Mouse (Mus musculus) brain, adult 2 months (tissue): ENCODE data around the gene Mbtps1.

Source experiments
- DNase-seq: peaks from one replicate; pipeline ENCODE4 v3.0.0; 2011; ENCODE audit warnings: low read depth, low spot score

Mbtps1 gene

DNA sequence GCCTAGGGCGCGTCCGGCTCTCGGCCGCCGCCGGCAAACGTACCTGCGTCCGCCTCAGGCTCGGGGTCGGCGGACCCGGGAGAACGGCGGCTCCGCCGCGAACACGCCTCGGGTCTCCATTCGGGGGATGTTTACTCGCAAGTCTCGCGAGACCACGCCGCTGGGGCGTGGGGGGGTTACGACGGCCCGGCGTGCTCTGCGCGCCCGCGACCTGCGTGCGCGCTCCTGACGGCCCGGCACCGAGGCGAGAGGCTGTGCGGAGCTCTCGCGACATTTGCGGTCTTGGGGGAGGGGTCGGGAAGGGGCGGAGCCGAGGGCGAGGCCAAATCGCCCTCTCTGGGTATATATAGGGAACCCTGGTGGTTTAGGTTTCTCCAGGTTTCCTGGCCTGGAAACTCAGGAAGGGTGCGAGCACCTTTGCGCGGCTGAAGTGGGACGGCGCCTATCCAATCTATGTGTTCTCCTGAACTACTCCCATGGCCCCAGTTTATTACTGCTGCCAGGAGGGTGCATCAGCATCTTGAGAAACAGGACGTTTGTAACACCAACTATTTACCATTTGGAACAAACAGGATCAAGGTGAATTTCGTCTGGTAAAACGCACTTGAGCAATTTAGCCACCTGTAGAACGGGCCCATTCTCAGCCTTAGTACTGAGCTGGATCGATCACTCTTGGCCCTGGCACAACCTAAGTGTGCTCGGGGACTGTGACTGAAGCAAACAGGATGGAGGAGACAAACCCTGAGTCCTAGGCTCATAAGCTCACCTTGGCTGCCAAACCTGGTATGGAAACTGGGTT is at the start of gene Mbtps1:
TSS of gene Mbtps1 (minus strand) at position 133 of the 799 bp plus-strand sequence.
- peak; percentile 99 for DNase-seq

DNA sequence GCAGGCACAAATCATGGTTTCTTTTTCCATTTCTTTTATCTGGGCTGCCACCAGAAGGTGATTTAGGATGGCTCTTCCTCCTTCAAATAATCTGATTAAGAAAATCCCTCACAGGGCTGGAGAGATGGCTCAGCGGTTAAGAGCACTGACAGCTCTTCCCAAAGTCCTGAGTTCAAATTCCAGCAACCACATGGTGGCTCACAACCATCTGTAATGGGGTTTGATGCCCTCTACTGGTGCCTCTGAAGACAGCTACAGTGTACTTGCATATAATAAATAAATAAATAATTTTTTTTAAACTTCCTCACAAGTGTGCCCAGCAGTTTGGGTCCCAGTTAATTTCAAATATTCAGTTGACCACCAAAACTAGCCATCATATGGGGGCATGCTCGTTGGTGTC is 47.7 kb upstream of the Mbtps1 start:
- peak; percentile 34 for DNase-seq

DNA sequence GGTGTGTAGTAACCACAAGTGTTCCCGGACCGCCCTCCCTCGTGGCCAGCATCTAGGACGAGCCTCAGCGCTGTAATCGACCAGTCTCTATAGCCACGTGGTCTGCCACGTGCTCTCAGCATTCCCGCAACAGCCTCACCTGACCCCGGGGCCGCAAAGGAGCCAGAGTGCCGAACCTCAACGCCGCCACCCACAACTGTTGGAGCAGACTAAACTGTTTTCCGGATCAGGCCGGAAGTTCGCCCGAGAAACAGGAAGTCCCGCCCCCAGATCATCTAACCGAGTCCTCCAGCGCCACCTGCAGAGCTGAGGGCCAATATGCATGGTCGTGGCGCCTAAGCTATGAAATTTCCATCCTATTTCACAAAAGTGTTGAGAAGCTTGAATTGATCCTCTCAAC is 46.5 kb upstream of the Mbtps1 start, which contains the start of gene Taf1c:
TSS of gene Taf1c (minus strand) at position 227 of the 400 bp plus-strand sequence.
- DNase-seq = peak; percentile 96

DNA sequence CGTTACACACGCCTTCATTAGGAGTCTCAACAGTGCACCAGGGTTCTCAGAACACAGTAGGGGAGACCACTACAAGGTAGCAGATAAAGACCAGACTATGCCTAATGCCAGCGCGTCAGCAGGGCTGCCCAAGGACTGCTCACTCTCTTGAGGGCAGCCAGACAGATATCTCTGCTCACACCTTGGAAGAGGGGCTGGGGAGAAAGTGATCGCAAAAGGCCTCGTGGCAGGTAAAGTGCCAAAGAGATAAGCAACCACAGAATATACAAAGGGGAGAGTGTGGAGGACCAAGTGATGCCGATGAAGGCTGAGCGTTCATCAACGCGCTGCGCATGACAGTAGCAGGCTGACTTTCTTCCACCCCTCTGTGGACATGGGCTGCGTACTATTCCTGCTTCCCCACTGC is 45.9 kb upstream of the Mbtps1 start:
- peak; percentile 12 for DNase-seq

DNA sequence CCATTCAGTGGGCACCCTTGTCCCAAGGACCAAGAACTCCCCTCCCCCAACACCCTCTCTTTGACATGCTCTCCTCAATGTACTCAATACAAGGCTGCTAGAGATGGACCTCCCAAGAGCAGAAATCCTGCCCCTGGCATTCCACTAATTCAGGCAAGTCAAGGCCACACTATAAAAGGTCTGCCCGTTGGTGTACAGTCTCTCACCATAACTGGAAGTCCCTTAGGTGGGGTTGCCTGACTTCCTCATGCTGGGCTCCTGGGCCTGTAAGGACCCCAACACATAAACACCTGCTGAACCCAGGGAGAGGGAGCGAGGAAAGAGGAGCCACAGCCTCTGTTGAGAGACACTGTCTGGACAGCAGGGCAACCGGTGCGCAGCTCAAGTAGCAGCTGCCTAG is 45.2 kb upstream of the Mbtps1 start:
- DNase-seq = no peak

DNA sequence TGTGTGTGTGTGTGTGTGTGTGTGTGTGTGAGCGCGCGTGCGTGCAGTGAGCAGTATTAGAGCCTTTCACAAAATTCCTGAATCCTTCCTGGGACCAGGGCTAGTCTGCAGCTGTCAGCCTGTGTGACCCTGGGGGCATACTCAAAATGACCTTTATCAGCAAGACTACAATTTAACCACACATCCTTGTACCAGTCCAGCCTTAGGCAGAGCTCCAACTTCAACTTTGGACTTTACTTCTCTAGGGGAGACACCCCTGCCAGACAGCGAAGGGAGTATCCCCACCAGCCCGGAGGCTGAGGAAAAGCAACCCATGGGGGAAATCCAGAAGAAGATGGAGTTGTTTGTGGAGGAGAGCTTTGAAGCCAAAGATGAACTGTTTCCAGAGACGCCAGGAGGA is 32.9 kb upstream of the Mbtps1 start:
- DNase-seq = no peak

DNA sequence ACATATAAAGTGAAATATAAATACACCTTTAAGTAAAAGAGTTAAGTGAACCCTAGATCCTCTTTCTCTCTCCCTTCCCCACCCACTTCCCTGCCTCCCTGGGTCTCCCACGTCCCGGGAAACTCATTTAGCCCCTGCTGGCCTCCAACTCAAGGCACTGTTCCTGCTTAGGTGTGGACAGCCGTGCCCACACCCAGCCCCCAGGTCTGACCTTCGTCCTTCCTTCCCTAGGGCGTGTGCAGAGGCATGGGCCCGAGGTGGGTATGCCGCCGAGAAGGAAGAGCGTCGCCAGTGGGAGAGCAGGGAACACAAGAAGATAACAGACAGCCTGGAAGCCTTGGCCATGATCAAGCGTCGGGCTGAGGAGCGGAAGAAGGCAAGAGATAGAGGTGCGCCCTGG is 31.8 kb upstream of the Mbtps1 start:
- DNase-seq = no peak

DNA sequence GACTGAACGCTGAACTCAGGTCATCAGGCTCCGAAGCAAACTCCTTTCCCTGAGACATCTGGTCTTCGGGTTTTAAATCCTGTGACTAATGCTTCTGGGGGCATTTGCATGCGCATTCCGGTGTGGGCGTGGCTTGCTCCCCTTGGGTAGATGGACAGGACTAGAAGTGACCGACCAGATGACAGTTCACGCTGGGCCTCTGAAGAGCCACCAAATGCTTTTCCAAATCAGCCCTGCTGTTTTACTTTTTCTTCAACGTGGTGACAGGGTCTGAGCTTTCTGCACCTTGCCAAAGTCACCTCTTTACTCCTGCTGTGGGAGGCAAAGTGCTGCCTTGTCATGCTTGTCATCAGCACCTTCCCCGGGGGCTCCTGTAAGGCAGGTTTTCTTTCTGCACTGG is 30.3 kb upstream of the Mbtps1 start:
- no peak for DNase-seq

DNA sequence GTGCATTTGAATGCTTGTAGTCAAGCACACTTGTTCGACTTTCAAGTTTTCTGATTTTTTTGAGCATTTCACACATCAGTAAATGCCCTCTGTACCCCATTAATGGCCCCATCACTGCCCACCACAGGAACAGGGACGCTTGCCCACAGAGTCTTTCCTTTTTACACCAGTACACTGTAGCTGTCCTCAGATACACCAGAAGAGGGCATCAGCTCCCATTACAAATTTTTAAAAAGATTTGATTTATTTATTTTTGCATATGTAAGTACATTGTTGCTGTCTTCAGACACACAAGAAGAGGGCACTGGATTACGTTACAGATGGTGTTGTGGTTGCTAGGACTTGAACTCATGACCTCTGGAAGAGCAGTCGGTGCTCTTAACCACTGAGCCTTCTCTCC is 29.8 kb upstream of the Mbtps1 start:
- no peak for DNase-seq

DNA sequence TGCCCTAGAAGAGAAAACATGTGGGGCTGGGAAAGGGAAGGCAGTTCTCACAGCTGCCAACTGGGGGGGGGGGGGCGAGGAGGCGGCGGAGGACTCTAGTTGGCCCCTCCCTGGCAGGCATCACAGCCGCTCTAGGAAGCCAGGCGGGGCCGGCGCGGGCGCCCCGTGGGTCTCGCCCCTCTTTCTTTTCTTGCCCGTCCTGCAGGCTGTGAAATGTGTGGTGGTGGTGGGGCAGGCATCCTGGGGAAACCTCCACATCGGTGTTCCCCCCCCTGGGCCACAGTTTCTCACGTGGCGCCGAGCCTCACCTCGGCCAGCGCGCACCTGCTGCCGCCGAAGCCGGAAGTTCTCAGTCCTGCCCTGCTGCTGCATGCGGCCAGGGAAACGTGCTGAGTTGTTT is 27.4 kb upstream of the Mbtps1 start:
- DNase-seq = no peak

DNA sequence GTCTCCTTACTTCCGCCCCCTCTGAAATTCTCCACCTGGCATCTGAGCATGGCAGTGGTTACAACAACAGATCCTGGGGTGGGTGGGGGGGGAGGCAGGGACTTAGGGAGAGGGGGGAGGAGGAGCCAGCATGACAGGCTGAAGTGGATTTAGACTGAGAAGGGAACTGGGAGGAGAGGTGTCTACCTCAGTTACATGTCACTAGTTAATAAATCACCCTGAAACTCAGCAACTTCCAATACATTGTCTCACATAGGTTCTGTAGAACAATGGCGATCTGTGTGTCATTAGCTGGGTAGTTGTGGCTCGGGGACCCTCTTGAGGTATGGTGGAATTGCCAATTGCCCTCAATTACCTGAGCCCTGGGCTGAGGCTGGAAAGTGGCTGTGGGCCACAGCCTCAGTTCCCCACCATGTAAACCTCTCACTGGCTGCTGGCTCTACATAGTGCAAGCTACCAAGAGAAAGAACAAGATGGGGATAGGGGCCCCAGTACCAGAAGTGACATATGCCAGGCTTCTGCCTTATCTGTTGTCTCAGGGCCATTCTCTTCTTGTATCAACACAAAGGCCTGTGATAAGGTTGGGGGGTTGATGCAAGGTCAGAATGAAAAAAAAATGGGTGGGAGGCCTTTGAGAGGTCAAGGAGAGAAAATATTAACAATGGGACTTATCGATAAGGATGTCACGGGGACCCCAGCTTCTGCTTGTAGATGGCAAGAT is 22.1 kb upstream of the Mbtps1 start:
- DNase-seq = no peak

DNA sequence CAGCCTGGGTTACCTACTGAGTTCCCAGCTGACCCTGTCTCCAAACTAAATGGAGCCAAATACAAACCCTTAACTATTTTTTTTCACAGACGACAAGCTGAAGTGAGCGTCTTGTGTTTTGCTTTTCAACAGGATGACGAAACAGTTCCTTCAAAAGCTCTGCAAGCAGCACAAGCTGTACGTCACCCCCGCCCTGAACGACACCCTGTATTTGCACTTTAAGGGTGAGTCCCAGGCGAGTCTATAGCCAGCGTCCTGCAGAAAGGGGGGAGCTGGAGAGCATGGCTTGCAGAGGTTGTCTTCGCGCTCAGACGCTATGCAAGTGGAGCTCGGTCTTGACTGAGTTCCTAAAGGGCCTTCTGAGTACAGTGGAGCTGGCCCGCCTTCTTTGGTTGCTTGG is 20.6 kb upstream of the Mbtps1 start:
- no peak for DNase-seq

DNA sequence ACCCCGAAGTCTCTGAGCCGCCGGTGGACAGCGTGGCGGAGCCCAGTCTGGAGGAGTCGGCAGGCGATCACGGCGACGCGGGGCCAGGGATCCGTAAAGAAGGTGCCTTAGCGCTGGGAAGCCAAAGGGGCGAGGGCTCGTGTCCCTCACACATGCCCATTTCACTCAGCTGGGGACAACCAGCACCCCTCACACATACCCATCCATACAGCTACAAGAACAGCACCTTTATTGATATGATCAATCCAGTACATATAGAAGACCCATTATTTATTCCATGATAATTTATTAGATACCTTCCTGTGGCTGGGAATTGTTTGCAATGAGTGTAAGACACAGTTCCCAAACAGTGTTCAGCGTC is 16.8 kb upstream of the Mbtps1 start:
- DNase-seq = no peak

DNA sequence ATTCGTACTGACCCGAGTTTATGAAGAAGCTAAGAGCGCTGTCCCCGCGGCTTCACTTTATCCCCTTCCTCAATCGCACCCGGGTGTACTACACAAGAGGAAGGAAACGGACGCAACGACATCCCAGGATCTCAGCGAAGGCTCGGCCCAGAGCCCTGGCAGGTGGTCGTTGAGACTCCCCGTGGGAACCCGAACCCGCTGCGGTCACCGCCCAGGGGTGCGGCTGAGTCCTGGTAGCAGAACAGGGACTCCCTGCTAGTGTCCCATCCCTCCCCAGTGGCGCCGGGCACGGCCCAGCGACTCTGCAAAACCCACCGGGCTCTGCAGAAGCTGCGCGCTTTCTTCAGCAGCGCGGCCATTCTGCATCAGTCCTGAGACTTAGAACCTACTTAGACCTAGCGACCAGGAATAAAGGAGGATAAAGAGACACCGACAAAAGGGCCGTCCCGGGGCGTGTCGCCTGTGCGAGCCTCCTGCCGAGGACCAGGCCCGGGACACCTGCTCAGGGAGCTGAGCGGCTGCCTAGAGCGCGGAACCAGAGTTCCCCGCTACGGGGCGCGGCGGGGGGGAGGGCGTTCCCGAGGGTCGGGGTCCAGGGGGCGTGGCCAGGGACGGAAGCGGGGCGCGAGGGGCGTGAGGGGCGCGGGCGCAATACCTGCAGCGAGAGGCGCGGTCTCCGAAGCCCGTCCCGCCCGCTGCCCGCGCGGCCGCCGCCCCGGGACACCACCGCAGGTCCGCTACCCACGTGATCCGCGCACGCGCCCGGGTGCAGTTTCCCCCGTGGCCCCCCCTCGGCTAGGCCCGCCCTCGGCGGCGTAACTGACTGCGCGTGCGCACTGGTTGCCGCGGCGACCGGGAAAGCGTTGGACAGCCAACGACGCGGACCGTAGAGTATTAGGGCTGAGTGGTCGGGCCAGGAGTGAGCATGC is 16.2 kb upstream of the Mbtps1 start, which contains the start of the genes Hsdl1 and Dnaaf1:
TSS of gene Hsdl1 (minus strand) at position 747 of the 929 bp plus-strand sequence.
TSS of gene Dnaaf1 (plus strand) at position 799 of the 929 bp plus-strand sequence.
- DNase-seq = peak; percentile 93

DNA sequence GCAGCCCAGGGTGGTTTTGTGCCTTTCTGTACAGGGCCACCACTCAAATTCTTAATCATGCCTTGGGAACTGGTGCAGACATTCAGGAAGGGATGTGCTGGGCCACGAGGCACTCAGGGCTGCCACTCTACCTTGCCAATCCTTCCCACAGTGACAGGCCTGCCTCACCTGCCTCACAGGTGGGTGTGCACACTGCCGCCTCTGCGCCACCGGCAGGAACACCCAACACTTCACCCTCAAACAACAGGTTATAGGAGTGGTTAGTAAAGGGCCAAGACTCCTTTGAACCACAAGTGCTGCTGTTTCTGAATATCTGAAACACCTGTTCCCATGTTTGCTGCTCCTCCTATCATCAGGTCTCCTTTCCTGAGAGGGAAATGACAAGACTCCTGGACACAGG is 13.9 kb upstream of the Mbtps1 start:
- DNase-seq = no peak

DNA sequence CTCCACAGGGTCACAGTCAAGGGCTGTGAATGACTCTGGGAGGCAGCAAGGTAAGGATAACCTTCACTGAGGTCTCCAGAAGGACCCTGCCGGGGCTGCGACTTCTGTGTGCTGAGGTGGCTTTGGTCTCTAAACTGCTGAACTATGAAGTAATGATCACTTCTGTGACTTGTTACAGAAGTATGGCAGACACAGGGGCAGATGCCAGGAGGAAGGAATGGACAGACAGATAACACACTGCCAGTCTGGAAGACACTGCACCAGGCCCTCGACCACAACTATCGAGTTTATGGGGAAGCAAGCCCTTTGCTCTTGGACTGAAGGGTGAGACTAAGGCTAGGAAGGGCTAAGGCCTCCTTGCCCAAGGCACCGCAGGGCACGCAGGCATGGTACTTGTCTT is 12.6 kb upstream of the Mbtps1 start:
- DNase-seq = no peak

DNA sequence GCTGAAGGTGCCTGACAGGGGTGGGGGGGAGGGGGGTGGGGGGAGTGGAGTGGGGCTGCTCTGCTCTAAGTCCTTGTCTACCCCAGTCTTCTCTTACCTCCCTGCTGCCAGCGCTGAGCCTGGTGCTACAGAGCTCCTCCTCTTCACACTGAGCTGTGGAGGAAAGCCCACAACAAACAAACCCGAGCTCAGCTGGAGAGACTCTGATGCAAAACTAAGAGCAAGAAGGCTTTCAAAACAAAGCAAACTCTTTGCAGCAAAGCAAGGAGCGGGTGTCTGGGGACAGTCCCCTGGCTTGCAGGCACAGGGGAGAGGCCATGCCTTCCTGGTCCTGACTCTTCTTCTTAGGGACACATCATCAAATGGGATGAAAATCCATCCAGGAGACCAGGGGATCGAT is 11.3 kb upstream of the Mbtps1 start:
- no peak for DNase-seq

DNA sequence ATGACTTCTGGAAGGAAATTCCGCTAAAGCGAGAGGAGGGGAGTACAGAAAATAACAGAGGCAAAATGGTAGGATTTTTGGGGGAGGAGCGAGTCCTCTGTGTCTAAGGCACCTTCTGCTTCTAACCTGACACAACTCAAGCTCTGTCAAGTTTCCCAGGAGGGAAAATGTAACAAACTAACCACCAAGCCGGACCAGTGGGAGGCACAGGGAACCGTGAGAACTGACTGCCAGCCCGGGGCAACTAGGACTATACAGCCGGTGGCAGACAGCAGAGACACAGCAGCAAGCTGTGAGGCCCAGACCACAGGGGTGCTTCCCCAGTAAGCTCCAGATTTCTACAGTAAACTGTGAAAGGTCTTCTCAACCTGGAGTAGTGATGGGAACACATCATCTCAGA is 10.4 kb upstream of the Mbtps1 start:
- no peak for DNase-seq

DNA sequence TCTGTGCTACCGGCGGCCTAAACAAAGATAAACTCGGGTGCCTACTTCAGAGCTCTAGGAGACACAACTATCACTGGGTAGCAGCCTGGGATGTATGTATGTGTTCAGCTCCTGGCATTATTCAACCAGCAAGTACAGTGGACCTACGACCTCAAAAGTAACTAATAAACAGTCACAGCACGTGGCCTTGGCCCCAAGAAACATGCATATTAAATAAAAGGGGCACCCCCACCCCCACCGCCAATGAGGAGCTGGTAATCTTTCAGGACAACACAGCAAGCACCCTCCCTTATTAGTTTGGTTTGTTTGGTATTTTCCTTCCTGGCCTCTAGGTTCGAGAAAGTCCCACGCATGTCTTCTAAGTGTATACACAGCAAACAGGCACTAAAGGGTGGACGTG is 9.7 kb upstream of the Mbtps1 start:
- no peak for DNase-seq

DNA sequence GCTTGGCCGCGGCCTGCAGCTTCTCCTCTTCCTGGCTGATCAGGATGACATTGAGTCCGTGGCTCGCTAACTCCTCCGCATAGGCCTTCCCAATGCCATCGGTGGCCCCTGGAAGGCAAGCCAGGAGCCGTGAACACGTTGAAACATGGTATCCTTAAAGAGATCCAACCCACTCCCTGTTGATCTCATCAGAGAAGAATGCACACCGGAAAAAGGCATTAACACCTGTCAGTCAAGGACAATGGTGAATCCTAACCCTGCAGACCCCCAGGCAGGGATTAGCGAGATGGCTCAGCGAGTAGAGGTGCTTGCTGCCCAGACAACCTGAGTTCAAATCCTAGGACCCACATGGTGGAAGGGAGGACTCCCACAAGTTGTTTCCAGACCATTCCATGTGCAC is 7.8 kb upstream of the Mbtps1 start:
- no peak for DNase-seq

DNA sequence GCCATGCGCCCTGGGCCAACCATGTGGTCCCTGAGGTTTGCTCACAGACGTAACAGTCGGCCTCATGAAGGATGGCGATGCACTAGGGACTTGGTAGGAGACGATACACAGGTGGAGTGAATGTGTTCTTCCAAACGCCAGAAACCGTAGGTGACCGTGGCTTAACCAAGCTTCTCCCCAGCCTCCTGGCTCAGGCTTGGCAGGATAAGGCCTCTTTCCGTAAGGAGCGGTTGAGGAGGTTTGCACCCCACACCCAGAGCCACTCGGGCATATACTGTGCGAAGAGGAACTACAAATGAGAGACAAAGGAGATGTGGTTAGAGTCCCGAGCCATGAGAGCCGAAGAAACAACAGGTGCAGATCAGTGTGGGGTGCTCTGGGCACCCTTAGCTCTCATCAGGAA is 5.3 kb upstream of the Mbtps1 start:
- no peak for DNase-seq

DNA sequence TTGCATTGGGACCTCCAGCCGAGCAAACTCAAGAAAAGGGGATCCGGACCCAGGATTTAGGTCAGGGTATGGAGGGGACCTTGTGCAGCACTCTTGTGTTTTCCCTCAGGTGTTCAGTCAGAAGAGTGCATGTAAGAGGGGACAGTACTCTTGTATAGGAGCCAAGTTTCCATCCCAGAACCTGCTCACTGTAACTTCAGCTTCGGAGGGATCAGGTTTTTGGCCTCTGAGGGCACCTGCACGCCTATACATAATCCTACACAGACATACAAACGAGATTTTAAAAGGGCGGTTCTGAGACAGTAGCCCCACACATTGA is 826 bp upstream of the Mbtps1 start:
- DNase-seq = no peak
